Mouse (Mus musculus) liver, embryonic 13.5 days (tissue): ENCODE results near the gene Tas1r3. TPM values are rescaled to one million over a fixed set of nuclear protein-coding genes. Genes with fewer than 3 reads are reported as not detected.

ENCODE experiments used
- ATAC-seq: fragments of 200-750 bp; cut with Nextera tagmentation; 2 replicates; pipeline ENCODE4 v1.8.0; 2017; ENCODE audit warnings: low read depth, mild to moderate bottlenecking, moderate number of reproducible peaks, moderate library complexity
- DNase-seq: peaks from one replicate; pipeline ENCODE4 v3.0.0; 2022
- H3K27ac ChIP-seq: fragments of 300-500 bp; sonication (generic); 2 replicates; pipeline ENCODE4 v1.5.1; 2015; ENCODE audit warnings: moderate library complexity, mild to moderate bottlenecking, inconsistent platforms
- H3K27me3 ChIP-seq: fragments of 300-500 bp; sonication (generic); 2 replicates; pipeline ENCODE4 v1.6.1; 2015; ENCODE audit warnings: mild to moderate bottlenecking, inconsistent platforms
- H3K36me3 ChIP-seq: fragments of 300-500 bp; sonication (generic); 2 replicates; pipeline ENCODE4 v1.6.1; 2015; ENCODE audit warnings: mild to moderate bottlenecking, inconsistent platforms
- H3K4me1 ChIP-seq: fragments of 300-500 bp; sonication (generic); replicated peaks from 2 replicates; pipeline ENCODE4 v1.6.1; 2015; ENCODE audit warnings: inconsistent platforms
- H3K4me2 ChIP-seq: fragments of 300-500 bp; sonication (generic); 2 replicates; pipeline ENCODE4 v1.6.1; 2015; ENCODE audit warnings: inconsistent platforms, mild to moderate bottlenecking, moderate library complexity
- H3K4me3 ChIP-seq: fragments of 300-500 bp; sonication (generic); replicated peaks from 2 replicates; pipeline ENCODE4 v1.5.1; 2015; ENCODE audit warnings: mild to moderate bottlenecking, inconsistent platforms
- H3K9ac ChIP-seq: fragments of 300-500 bp; sonication (generic); 2 replicates; pipeline ENCODE4 v1.6.1; 2015; ENCODE audit warnings: mild to moderate bottlenecking, inconsistent platforms
- H3K9me3 ChIP-seq: fragments of 300-500 bp; sonication (generic); replicated peaks from 2 replicates; pipeline ENCODE4 v1.6.1; 2016; ENCODE audit warnings: inconsistent platforms
- WGBS: fragments of 180-500 bp; shearing (Covaris S2); methylation state at CpG from one replicate; pipeline ENCODE4 v1.1.7; 2015; ENCODE audit not compliant: insufficient replicate concordance; 5-methylcytosine and 5-hydroxymethylcytosine counted together
- polyA plus RNA-seq: library from polyadenylated mRNA; unstranded; fragments of >200 nt; fragmentation: Nextera tagmentation; extraction: Ambion mirVana; gene quantifications from 2 replicates; pipeline ENCODE4 v1.2.1, GENCODE M21; 2015

Gene Tas1r3
- polyA plus RNA-seq, 1 experiment from 2014 or later, result 0.05 TPM

GRCm38 (mm10) chr4:155851951-155852411 lies 11.2 kb downstream of the Tas1r3 start:
- Histone ChIP-seq H3K4me2 (no peak overlapping the region), H3K36me3 (peaks cover 45% of the 10 kb centered on the region), H3K9ac (no peak overlapping the region), H3K27me3 (no peaks in the 10 kb centered on the region), H3K9me3 (no peaks in the 10 kb centered on the region), H3K4me1 (peaks cover 57% of the 10 kb centered on the region), H3K27ac (no peak overlapping the region), H3K4me3 (no peak overlapping the region)
- DNase-seq, result no peak
- ATAC-seq, result no peak
- WGBS, result 81% methylated on average over 2 of the region's 2 CpGs

- no peaks in the 10 kb centered on the region for H3K9me3 ChIP-seq
- ATAC-seq (no peak), DNase-seq (no peak)
- H3K27me3 ChIP-seq, result no peaks in the 10 kb centered on the region
- no peak overlapping the region for H3K27ac ChIP-seq
- H3K4me1 ChIP-seq, result peaks cover 57% of the 10 kb centered on the region
- WGBS, result 84% methylated on average over 3 of the region's 3 CpGs
- H3K4me2 ChIP-seq, result no peak overlapping the region
- peaks cover 39% of the 10 kb centered on the region for H3K36me3 ChIP-seq
- no peak overlapping the region for H3K4me3 ChIP-seq
- peak overlapping the region; percentile 22; the same call in 1 of the 2 replicates for H3K9ac ChIP-seq
Observed at GRCm38 (mm10) chr4:155851368-155851767, 11.8 kb downstream of the Tas1r3 start.

GRCm38 (mm10) chr4:155849792-155850451 lies 13.2 kb downstream of the Tas1r3 start:
- Histone ChIP-seq H3K9ac (0 out of 2 replicates have a peak overlapping the region, but pooled peaks have one; percentile 18), H3K4me2 (peak overlapping the region; percentile 100), H3K4me3 (no peak overlapping the region), H3K27me3 (no peaks in the 10 kb centered on the region), H3K4me1 (peaks cover 46% of the 10 kb centered on the region), H3K27ac (peak overlapping the region; percentile 11; the same call in 1 of the 2 replicates), H3K36me3 (peaks cover 24% of the 10 kb centered on the region), H3K9me3 (no peaks in the 10 kb centered on the region)
- DNase-seq, result no peak
- WGBS, result 62% methylated on average over 3 of the region's 3 CpGs
- ATAC-seq, result no peak

GRCm38 (mm10) chr4:155849391-155849790 lies 13.8 kb downstream of the Tas1r3 start:
- Histone ChIP-seq H3K9me3 (no peaks in the 10 kb centered on the region), H3K9ac (0 out of 2 replicates have a peak overlapping the region, but pooled peaks have one; percentile 18), H3K27me3 (no peaks in the 10 kb centered on the region), H3K36me3 (peaks cover 19% of the 10 kb centered on the region), H3K4me2 (peak overlapping the region; percentile 100), H3K4me3 (peak overlapping the region; percentile 92; the same call in 1 of the 2 replicates), H3K27ac (0 out of 2 replicates have a peak overlapping the region, but pooled peaks have one; percentile 11), H3K4me1 (peaks cover 46% of the 10 kb centered on the region)
- DNase-seq, result no peak
- ATAC-seq, result no peak
- 68% methylated on average over 2 of the region's 2 CpGs for WGBS

- 51% methylated on average over 7 of the region's 7 CpGs for WGBS
- DNase-seq, result no peak
- H3K9me3 ChIP-seq, result no peaks in the 10 kb centered on the region
- peak overlapping the region; percentile 100 for H3K4me2 ChIP-seq
- ATAC-seq, result no peak
- peak overlapping the region; percentile 95 for H3K9ac ChIP-seq
- peaks cover 11% of the 10 kb centered on the region for H3K36me3 ChIP-seq
- peak overlapping the region; percentile 92 for H3K4me3 ChIP-seq
- H3K27ac ChIP-seq, result peak overlapping the region; percentile 75; the same call in 1 of the 2 replicates
- peaks cover 46% of the 10 kb centered on the region for H3K4me1 ChIP-seq
- peaks cover 2% of the 10 kb centered on the region; the same call in 1 of the 2 replicates for H3K27me3 ChIP-seq
Observed at GRCm38 (mm10) chr4:155848434-155849095, 14.6 kb downstream of the Tas1r3 start.

- H3K9me3 ChIP-seq, result no peaks in the 10 kb centered on the region
- WGBS, result under 1% methylated on average over 63 of the region's 69 CpGs
- peak overlapping the region; percentile 75 for H3K27ac ChIP-seq
- peaks cover 10% of the 10 kb centered on the region for H3K27me3 ChIP-seq
- peak overlapping the region; percentile 92 for H3K4me3 ChIP-seq
- H3K9ac ChIP-seq, result peak overlapping the region; percentile 95
- ATAC-seq (peak; percentile 69), DNase-seq (peak; percentile 33)
- peaks cover 46% of the 10 kb centered on the region for H3K4me1 ChIP-seq
- peak overlapping the region; percentile 100 for H3K4me2 ChIP-seq
- H3K36me3 ChIP-seq, result peaks cover 3% of the 10 kb centered on the region; the same call in 1 of the 2 replicates
Observed at GRCm38 (mm10) chr4:155847591-155848352, 15.4 kb downstream of the Tas1r3 start.

- ATAC-seq, result peak; percentile 92
- H3K36me3 ChIP-seq, result no peaks in the 10 kb centered on the region
- peak; percentile 86 for DNase-seq
- H3K4me1 ChIP-seq, result peaks cover 46% of the 10 kb centered on the region
- peak within 1 kb of the TSS; percentile 92 for H3K4me3 ChIP-seq
- H3K4me2 ChIP-seq, result peak within 1 kb of the TSS; percentile 100
- H3K9ac ChIP-seq, result peak within 1 kb of the TSS; percentile 95
- peaks cover 16% of the 10 kb centered on the region for H3K27me3 ChIP-seq
- peak within 1 kb of the TSS; percentile 75 for H3K27ac ChIP-seq
- H3K9me3 ChIP-seq, result no peaks in the 10 kb centered on the region
- WGBS, result 5% methylated on average over 62 of the region's 65 CpGs
Observed at GRCm38 (mm10) chr4:155846871-155847578, 16.1 kb downstream of the Tas1r3 start, which contains the start of gene Dvl1. Gene Dvl1, plus strand, starts transcription at chr4:155847402.

GRCm38 (mm10) chr4:155843231-155843630 lies 19.9 kb downstream of the Tas1r3 start:
- H3K27ac ChIP-seq, result no peak overlapping the region
- H3K4me2 ChIP-seq, result no peak overlapping the region
- H3K4me1 ChIP-seq, result peaks cover 45% of the 10 kb centered on the region
- H3K9me3 ChIP-seq, result no peaks in the 10 kb centered on the region
- H3K36me3 ChIP-seq, result no peaks in the 10 kb centered on the region
- DNase-seq, result no peak
- no peak overlapping the region for H3K9ac ChIP-seq
- H3K4me3 ChIP-seq, result no peak overlapping the region
- no peak for ATAC-seq
- 74% methylated on average over 5 of the region's 5 CpGs for WGBS
- H3K27me3 ChIP-seq, result peaks cover 44% of the 10 kb centered on the region

GRCm38 (mm10) chr4:155841651-155842270 lies 21.4 kb downstream of the Tas1r3 start:
- H3K9me3 ChIP-seq, result no peaks in the 10 kb centered on the region
- H3K9ac ChIP-seq, result no peak overlapping the region
- 46% methylated on average over 38 of the region's 38 CpGs for WGBS
- H3K36me3 ChIP-seq, result no peaks in the 10 kb centered on the region
- H3K27ac ChIP-seq, result no peak overlapping the region
- H3K4me2 ChIP-seq, result peak overlapping the region; percentile 85
- H3K4me3 ChIP-seq, result peak overlapping the region; percentile 61
- peaks cover 47% of the 10 kb centered on the region for H3K27me3 ChIP-seq
- no peak for DNase-seq
- H3K4me1 ChIP-seq, result peaks cover 45% of the 10 kb centered on the region
- no peak for ATAC-seq

- Histone ChIP-seq H3K4me1 (peaks cover 40% of the 10 kb centered on the region), H3K36me3 (no peaks in the 10 kb centered on the region), H3K4me2 (peak overlapping the region; percentile 85), H3K27ac (no peak overlapping the region), H3K9me3 (no peaks in the 10 kb centered on the region), H3K4me3 (peak overlapping the region; percentile 61), H3K9ac (peak overlapping the region; percentile 74), H3K27me3 (peaks cover 47% of the 10 kb centered on the region)
- ATAC-seq (peak; percentile 84), DNase-seq (peak; percentile 68)
- WGBS, result 1% methylated on average over 32 of the region's 32 CpGs
Observed at GRCm38 (mm10) chr4:155841003-155841454, 22.1 kb downstream of the Tas1r3 start.
